Mouse (Mus musculus) MEL (cell line): Measurements from ENCODE around the gene Fbxw8. TPM values are rescaled to one million over a fixed set of nuclear protein-coding genes. Genes with fewer than 3 reads are reported as not detected.

Experiments
- DNase-seq: peaks from one replicate; pipeline ENCODE4 v3.0.0; 2011; ENCODE audit warnings: low read depth, low spot score
- H3K27ac ChIP-seq: 2 replicates; pipeline ENCODE4 v1.5.1; 2012; ENCODE audit warnings: low read depth, mild to moderate bottlenecking, control low read depth, low read length, moderate library complexity; ENCODE audit not compliant: control insufficient read depth
- H3K27me3 ChIP-seq, 2 experiments: fragments of 150-350 bp in 1 of 2; sonication (generic) in 1 of 2; 2 replicates each; pipeline ENCODE4 v1.6.1; 2012; ENCODE audit warnings: low read length in 2 of 2, mild to moderate bottlenecking in 2 of 2, improper control_type of control experiment in 1 of 2, moderate library complexity in 1 of 2; ENCODE audit not compliant: insufficient read depth in 2 of 2, control insufficient read depth in 1 of 2
- H3K36me3 ChIP-seq, 2 experiments: 2 replicates each; pipeline ENCODE4 v1.6.1; 2012 to 2014; ENCODE audit warnings: low read length in 2 of 2, improper control_type of control experiment in 1 of 2, inconsistent platforms in 1 of 2, mild to moderate bottlenecking in 1 of 2; ENCODE audit not compliant: insufficient read depth in 2 of 2, control insufficient read depth in 1 of 2
- H3K4me1 ChIP-seq, 2 experiments: fragments of 150-350 bp in 1 of 2; sonication (generic) in 1 of 2; 2 replicates each; pipeline ENCODE4 v1.6.1; 2012; ENCODE audit warnings: low read length in 2 of 2, improper control_type of control experiment in 1 of 2, mild to moderate bottlenecking in 1 of 2; ENCODE audit not compliant: insufficient read depth in 2 of 2, control insufficient read depth in 1 of 2
- H3K4me3 ChIP-seq, 2 experiments: fragments of 150-350 bp in 1 of 2; sonication (generic) in 1 of 2; 2 replicates each; pipeline ENCODE4 v1.5.1; 2012; ENCODE audit warnings: low read depth in 2 of 2, low read length in 2 of 2, mild to moderate bottlenecking in 2 of 2, moderate library complexity in 2 of 2, control low read depth in 1 of 2, improper control_type of control experiment in 1 of 2; ENCODE audit not compliant: control insufficient read depth in 1 of 2, insufficient read depth in 1 of 2
- H3K79me2 ChIP-seq: 2 replicates; pipeline ENCODE4 v1.6.1; 2012; ENCODE audit warnings: mild to moderate bottlenecking, low read length, moderate library complexity; ENCODE audit not compliant: control insufficient read depth, poor library complexity, insufficient read depth
- H3K9ac ChIP-seq: 2 replicates; pipeline ENCODE4 v1.6.1; 2012; ENCODE audit warnings: low read depth, mild to moderate bottlenecking, control low read depth, low read length, moderate library complexity; ENCODE audit not compliant: control insufficient read depth, poor library complexity, severe bottlenecking
- H3K9me3 ChIP-seq: fragments of 150-350 bp; sonication (generic); replicated peaks from 2 replicates; pipeline ENCODE4 v1.6.1; 2012; ENCODE audit warnings: mild to moderate bottlenecking, low read length, improper control_type of control experiment, moderate library complexity; ENCODE audit not compliant: insufficient read depth
- BHLHE40 ChIP-seq: IDR thresholded peaks from 2 replicates; pipeline ENCODE4 v1.6.1; 2012; ENCODE audit warnings: low read depth, mild to moderate bottlenecking, inconsistent platforms, low read length, improper control_type of control experiment, borderline replicate concordance
- CHD2 ChIP-seq: IDR thresholded peaks from 2 replicates; pipeline ENCODE4 v1.6.1; 2011; ENCODE audit warnings: low read length, improper control_type of control experiment
- E2F4 ChIP-seq: IDR thresholded peaks from 2 replicates; pipeline ENCODE4 v1.6.1; 2011; ENCODE audit warnings: low read depth, low read length, improper control_type of control experiment, borderline replicate concordance
- EP300 ChIP-seq, 2 experiments: IDR thresholded peaks; 2 replicates each; pipeline ENCODE4 v1.6.1; 2011; ENCODE audit warnings: improper control_type of control experiment in 2 of 2, low read length in 2 of 2, low read depth in 1 of 2, mild to moderate bottlenecking in 1 of 2
- NELFE ChIP-seq: IDR thresholded peaks from 2 replicates; pipeline ENCODE4 v1.6.1; 2011; ENCODE audit warnings: low read depth, low read length, improper control_type of control experiment
- POLR2AphosphoS2 ChIP-seq: IDR thresholded peaks from 2 replicates; pipeline ENCODE4 v1.6.1; 2011; ENCODE audit warnings: low read length, improper control_type of control experiment
- POLR2AphosphoS5 ChIP-seq: IDR thresholded peaks from 2 replicates; pipeline ENCODE4 v1.6.1; 2012; ENCODE audit warnings: low read depth, borderline replicate concordance, mild to moderate bottlenecking, inconsistent platforms, low read length, moderate library complexity, mixed read lengths
- RCOR1 ChIP-seq: IDR thresholded peaks from 2 replicates; pipeline ENCODE4 v1.6.1; 2012; ENCODE audit warnings: low read depth, mild to moderate bottlenecking, inconsistent platforms, low read length, improper control_type of control experiment
- TAL1 ChIP-seq: IDR thresholded peaks from 2 replicates; pipeline ENCODE4 v1.6.1; 2012; ENCODE audit warnings: mild to moderate bottlenecking, inconsistent platforms, low read length, moderate library complexity, mixed read lengths
- TCF12 ChIP-seq: IDR thresholded peaks from 2 replicates; pipeline ENCODE4 v1.6.1; 2014; ENCODE audit warnings: low read depth, mild to moderate bottlenecking, inconsistent platforms, low read length, improper control_type of control experiment, moderate library complexity
- polyA plus RNA-seq, 2 experiments: library from polyadenylated mRNA; stranded (reverse) in 1 of 2; unstranded in 1 of 2; fragments of >175 nt in 1 of 2; fragments of >200 nt in 1 of 2; gene quantifications; 2 replicates each; pipeline versions ENCODE4 v1.2.1 to v1.2.4; 2012; ENCODE audit warnings: low replicate concordance in 2 of 2, low read depth in 1 of 2; ENCODE audit not compliant: insufficient read length in 2 of 2, insufficient read depth in 1 of 2, missing spikeins in 1 of 2
- total RNA-seq: library from RNA; depleted of rRNA; stranded (reverse); fragments of 300-350 nt; gene quantifications from 2 replicates; pipeline ENCODE4 v1.2.3, GENCODE M21; 2012

The Fbxw8 gene
- total and polyA plus RNA-seq, 3 experiments, result 49.9 to 57.4 (median 52.5) TPM

DNA sequence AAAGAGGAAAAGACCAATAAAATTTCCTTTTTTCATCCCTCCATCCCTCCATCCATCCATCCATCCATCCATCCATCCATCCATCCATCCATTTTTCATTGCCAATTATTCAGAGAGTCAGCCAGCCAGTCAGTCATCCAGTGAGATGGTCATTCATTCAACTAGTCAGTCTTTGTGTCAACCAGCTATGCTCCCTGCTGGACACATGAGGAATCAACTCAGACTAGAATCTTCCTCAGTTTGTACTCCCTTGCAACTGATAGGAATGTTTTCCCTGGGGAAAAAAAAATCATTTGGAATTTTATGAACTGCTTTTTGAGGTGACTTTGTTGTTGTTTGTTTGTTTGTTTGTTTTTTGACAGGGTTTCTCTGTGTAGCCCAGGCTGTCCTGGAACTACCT is 10.2 kb upstream of the Fbxw8 start:
- no peaks in the 10 kb centered on the region for H3K36me3 ChIP-seq
- no peak for DNase-seq
- no peak overlapping the region for H3K27ac ChIP-seq
- no peak overlapping the region for H3K9ac ChIP-seq
- H3K4me3 ChIP-seq, result no peak overlapping the region
- TF ChIP-seq CHD2 (no peak), TAL1 (no peak), POLR2AphosphoS2 (no peak)
- H3K79me2 ChIP-seq, result no peaks in the 10 kb centered on the region
- H3K9me3 ChIP-seq, result no peaks in the 10 kb centered on the region
- H3K4me1 ChIP-seq, result no peaks in the 10 kb centered on the region
- no peaks in the 10 kb centered on the region for H3K27me3 ChIP-seq

GRCm38 (mm10) chr5:118164581-118164980 is 9.3 kb upstream of the Fbxw8 start, which contains the start of gene Hrk:
Gene Hrk, plus strand, starts transcription at chr5:118164648.
- Histone ChIP-seq H3K27me3 (no peaks in the 10 kb centered on the region), H3K9ac (no peak within 1 kb of the TSS)
- no peak for DNase-seq
- TF ChIP-seq EP300 (IDR thresholded peaks at IDR 0.05; ENCODE audit: low read depth in 1 of 2, low read length in 2 of 2), result no peak
- TF ChIP-seq TCF12, result no peak
- no peak for TF ChIP-seq BHLHE40
- no peak for TF ChIP-seq NELFE
- no peak for TF ChIP-seq POLR2AphosphoS5
- TF ChIP-seq, all 39 proteins: peak for 0
- no peaks in the 10 kb centered on the region for H3K79me2 ChIP-seq
- no peaks in the 10 kb centered on the region for H3K36me3 ChIP-seq
- H3K9me3 ChIP-seq, result no peaks in the 10 kb centered on the region
- no peaks in the 10 kb centered on the region for H3K4me1 ChIP-seq
- H3K27ac ChIP-seq, result no peak within 1 kb of the TSS
- H3K4me3 ChIP-seq, result no peak within 1 kb of the TSS

- Histone ChIP-seq H3K4me1 (peaks cover 0 to 3% of the 10 kb centered on the region in 2 experiments; a peak in 1 of 4 replicates), H3K36me3 (no peaks in the 10 kb centered on the region), H3K27ac (no peak overlapping the region), H3K9me3 (no peaks in the 10 kb centered on the region), H3K4me3 (no peak overlapping the region), H3K27me3 (no peaks in the 10 kb centered on the region), H3K9ac (no peak overlapping the region), H3K79me2 (no peaks in the 10 kb centered on the region)
- TF ChIP-seq E2F4 (no peak), RCOR1 (no peak), CHD2 (no peak)
- no peak for DNase-seq
Observed at GRCm38 (mm10) chr5:118160691-118161090, 5.4 kb upstream of the Fbxw8 start.
